20 mouse cellular contexts compared by ENCODE assay signal in the genomic region with DNA sequence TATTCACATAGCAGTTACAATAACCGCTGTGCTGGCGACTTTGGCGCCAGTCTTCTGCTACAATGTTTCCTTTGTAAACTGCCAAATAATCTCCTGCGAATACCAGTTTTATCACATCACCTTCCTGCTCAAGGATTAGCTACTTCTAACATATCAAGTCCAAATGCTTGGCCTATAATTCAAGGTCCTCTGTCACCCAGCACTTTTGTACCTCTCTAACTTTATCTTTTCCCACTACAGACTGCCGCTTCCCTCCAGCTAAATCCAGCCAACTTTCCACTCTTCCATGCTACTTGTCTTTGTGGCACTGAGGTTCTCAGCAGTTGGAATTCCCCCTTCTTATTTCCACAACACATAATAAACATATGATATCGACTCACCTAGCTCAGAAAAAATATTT.
DNase-seq lines count a peak whose midpoint lies in the region; ATAC-seq lines count a peak whose summit lies in the region.
"Had no signal": no experiment of that assay in that cellular context is flagged by ENCODE, and none has a peak within 500 bp of the region (broad histone marks: within the 10 kb centered on the region; RNA-seq: fewer than 3 reads in every experiment).

No protein-coding gene starts in this region.

- 41% methylated on average over 6 of the region's 6 CpGs for WGBS in heart, embryonic 10.5 days
- 91% methylated on average over 6 of the region's 6 CpGs for WGBS in midbrain, embryonic 11.5 days
- WGBS in midbrain, embryonic 14.5 days, result 90% methylated on average over 6 of the region's 6 CpGs
- WGBS in heart, embryonic 16.5 days, result 30% methylated on average over 6 of the region's 6 CpGs

- peaks cover 12% of the 10 kb centered on the region for H3K4me1 ChIP-seq in heart, embryonic 10.5 days
- no peaks in the 10 kb centered on the region for H3K4me1 ChIP-seq in midbrain, embryonic 11.5 days (ENCODE audit: control insufficient read depth, insufficient read depth, low read length)
- no peaks in the 10 kb centered on the region for H3K4me1 ChIP-seq in midbrain, embryonic 14.5 days (ENCODE audit: control insufficient read depth, insufficient read depth, low read length)
- H3K4me1 ChIP-seq in heart, embryonic 16.5 days (ENCODE audit: control insufficient read depth, insufficient read depth, low read length), result peaks cover 18% of the 10 kb centered on the region
- H3K4me1 ChIP-seq: embryonic facial prominence, embryonic 10.5 days; forebrain, embryonic 13.5 days; hindbrain, embryonic 15.5 days had no signal

- peak overlapping the region; percentile 33; the same call in 1 of the 2 replicates for H3K27ac ChIP-seq in heart, embryonic 10.5 days
- no peak overlapping the region for H3K27ac ChIP-seq in midbrain, embryonic 11.5 days (ENCODE audit: low read depth, low read length)
- H3K27ac ChIP-seq in midbrain, embryonic 14.5 days (replicated peaks; ENCODE audit: low read depth, low read length), result no peak overlapping the region
- H3K27ac ChIP-seq in heart, embryonic 16.5 days (ENCODE audit: low read length), result peak overlapping the region; percentile 74
- H3K27ac ChIP-seq: embryonic facial prominence, embryonic 10.5 days; forebrain, embryonic 13.5 days; hindbrain, embryonic 15.5 days had no signal

- no peak for ATAC-seq in midbrain, embryonic 11.5 days (ENCODE audit: low FRiP score)
- no peak for ATAC-seq in midbrain, embryonic 14.5 days (ENCODE audit: low FRiP score, low TSS enrichment)
- ATAC-seq in heart, embryonic 16.5 days (replicated peaks; ENCODE audit: extremely low read depth, insufficient read depth, low FRiP score), result peak; percentile 85
- ATAC-seq: activated CD4-positive, CD25-positive, alpha-beta regulatory T cell, adult 4 months; forebrain, embryonic 13.5 days; forebrain, postnatal 0 days; intestine, embryonic 16.5 days; Patski had no signal

- H3K36me3 ChIP-seq in heart, embryonic 10.5 days, result no peaks in the 10 kb centered on the region
- no peaks in the 10 kb centered on the region for H3K36me3 ChIP-seq in midbrain, embryonic 11.5 days (ENCODE audit: control insufficient read depth, insufficient read depth, low read length)
- H3K36me3 ChIP-seq in midbrain, embryonic 14.5 days (ENCODE audit: control insufficient read depth, insufficient read depth, low read length), result no peaks in the 10 kb centered on the region
- no peaks in the 10 kb centered on the region for H3K36me3 ChIP-seq in heart, embryonic 16.5 days (ENCODE audit: control insufficient read depth, insufficient read depth)
- H3K36me3 ChIP-seq: embryonic facial prominence, embryonic 10.5 days; hindbrain, embryonic 15.5 days had no signal

- H3K27me3 ChIP-seq in heart, embryonic 10.5 days (ENCODE audit: insufficient read depth, poor library complexity, severe bottlenecking), result no peaks in the 10 kb centered on the region
- H3K27me3 ChIP-seq in midbrain, embryonic 11.5 days (ENCODE audit: control insufficient read depth, insufficient read depth, low read length), result no peaks in the 10 kb centered on the region
- no peaks in the 10 kb centered on the region for H3K27me3 ChIP-seq in midbrain, embryonic 14.5 days (ENCODE audit: control insufficient read depth, insufficient read depth, low read length)
- no peaks in the 10 kb centered on the region for H3K27me3 ChIP-seq in heart, embryonic 16.5 days (ENCODE audit: control insufficient read depth, insufficient read depth, low read length)
- H3K27me3 ChIP-seq: CH12.LX; forebrain, embryonic 13.5 days; hindbrain, embryonic 15.5 days; Patski had no signal

- no peak overlapping the region for H3K4me3 ChIP-seq in heart, embryonic 10.5 days
- no peak overlapping the region for H3K4me3 ChIP-seq in midbrain, embryonic 11.5 days (ENCODE audit: low read depth, low read length)
- H3K4me3 ChIP-seq in midbrain, embryonic 14.5 days (replicated peaks; ENCODE audit: low read depth, low read length), result no peak overlapping the region
- H3K4me3 ChIP-seq in heart, embryonic 16.5 days (ENCODE audit: low read length), result no peak overlapping the region
- H3K4me3 ChIP-seq: embryonic facial prominence, embryonic 10.5 days; forebrain, embryonic 13.5 days; hindbrain, embryonic 15.5 days had no signal

- no peak for DNase-seq in heart, embryonic 10.5 days (ENCODE audit: low spot score)
- DNase-seq in heart, adult 8-10 months (ENCODE audit: low spot score), result no peak
- DNase-seq in midbrain, embryonic 11.5 days (ENCODE audit: low spot score, missing footprints), result peak; percentile 37
- DNase-seq in midbrain, embryonic 14.5 days, result no peak
- DNase-seq in cerebellum, postnatal 25 days, result no peak
- no peak for DNase-seq in cerebellum, postnatal 14 days
- DNase-seq: adrenal gland, postnatal 14 days; cerebellum, adult 11-12 months; cerebellum, adult 9-10 months; forebrain, postnatal 0 days; gastrocnemius, postnatal 14 days; kidney, adult 2 months had no signal

- H3K9ac ChIP-seq in midbrain, embryonic 11.5 days (ENCODE audit: low read length), result no peak overlapping the region
- H3K9ac ChIP-seq in midbrain, embryonic 14.5 days (replicated peaks; ENCODE audit: low read length), result no peak overlapping the region
- H3K9ac ChIP-seq in heart, embryonic 16.5 days (ENCODE audit: low read length), result no peak overlapping the region
- H3K9ac ChIP-seq: forebrain, embryonic 13.5 days; forebrain, postnatal 0 days; hindbrain, embryonic 15.5 days had no signal

- no peaks in the 10 kb centered on the region for H3K9me3 ChIP-seq in heart, embryonic 10.5 days
- H3K9me3 ChIP-seq in midbrain, embryonic 11.5 days (ENCODE audit: control insufficient read depth, low read length), result no peaks in the 10 kb centered on the region
- no peaks in the 10 kb centered on the region for H3K9me3 ChIP-seq in midbrain, embryonic 14.5 days (ENCODE audit: control insufficient read depth, low read length)
- H3K9me3 ChIP-seq in heart, embryonic 16.5 days (replicated peaks; ENCODE audit: control insufficient read depth, low read length), result no peaks in the 10 kb centered on the region
- H3K9me3 ChIP-seq: embryonic facial prominence, embryonic 10.5 days; forebrain, embryonic 13.5 days; hindbrain, embryonic 15.5 days had no signal

- no peak overlapping the region for H3K4me2 ChIP-seq in midbrain, embryonic 11.5 days
- H3K4me2 ChIP-seq in midbrain, embryonic 14.5 days (ENCODE audit: low read length), result no peak overlapping the region
- no peak overlapping the region for H3K4me2 ChIP-seq in heart, embryonic 16.5 days (ENCODE audit: low read depth, low read length)
- H3K4me2 ChIP-seq: forebrain, embryonic 13.5 days; hindbrain, embryonic 15.5 days had no signal

Comparison
In these comparisons a context has a peak if more than half of its experiments do, and no peak if none do; other contexts are left out.
1. H3K27ac ChIP-seq: peak in heart, embryonic 10.5 days (single experiment) and heart, embryonic 16.5 days (single experiment); none in midbrain, embryonic 11.5 days (single experiment) and midbrain, embryonic 14.5 days (single experiment).